Mouse (Mus musculus) liver, adult (tissue): ENCODE results near the gene Arhgef19.

Experiments
- GATA4 ChIP-seq: IDR thresholded peaks from 2 replicates; pipeline ENCODE4 v1.6.1; 2014; ENCODE audit warnings: mild to moderate bottlenecking, low read length; ENCODE audit not compliant: insufficient replicate concordance

Gene Arhgef19

GRCm38 (mm10) chr4:141246089-141246997, 7.0 kb downstream of the Arhgef19 start:
- no peak for TF ChIP-seq GATA4

GRCm38 (mm10) chr4:141246998-141247350, 7.7 kb downstream of the Arhgef19 start:
- no peak for TF ChIP-seq GATA4

GRCm38 (mm10) chr4:141247776-141248613, 8.7 kb downstream of the Arhgef19 start:
- TF ChIP-seq GATA4 = no peak

GRCm38 (mm10) chr4:141248614-141248978, 9.3 kb downstream of the Arhgef19 start:
- TF ChIP-seq GATA4 = no peak

GRCm38 (mm10) chr4:141249383-141249782, 10.1 kb downstream of the Arhgef19 start:
- no peak for TF ChIP-seq GATA4

GRCm38 (mm10) chr4:141251071-141251470, 11.8 kb downstream of the Arhgef19 start:
- TF ChIP-seq GATA4 = no peak

- TF ChIP-seq GATA4 = no peak
These were observed 13.3 kb downstream of the Arhgef19 start for GRCm38 (mm10) chr4:141252641-141253040.

- TF ChIP-seq GATA4 = no peak
These were observed 14.9 kb downstream of the Arhgef19 start for GRCm38 (mm10) chr4:141254234-141254633.

- no peak for TF ChIP-seq GATA4
These were observed 18.1 kb downstream of the Arhgef19 start for GRCm38 (mm10) chr4:141257440-141257839.

- TF ChIP-seq GATA4 = no peak
These were observed 20.1 kb downstream of the Arhgef19 start for GRCm38 (mm10) chr4:141259413-141259812.

- TF ChIP-seq GATA4 = no peak
These were observed 20.9 kb downstream of the Arhgef19 start for GRCm38 (mm10) chr4:141260007-141260723.

GRCm38 (mm10) chr4:141262906-141263637, 23.8 kb downstream of the Arhgef19 start:
- TF ChIP-seq GATA4 = no peak

GRCm38 (mm10) chr4:141265979-141266637, 26.8 kb downstream of the Arhgef19 start:
- TF ChIP-seq GATA4 = no peak

GRCm38 (mm10) chr4:141267250-141267649, 28.0 kb downstream of the Arhgef19 start:
- TF ChIP-seq GATA4 = no peak
